Mouse (Mus musculus) stomach, embryonic 14.5 days (tissue): ENCODE measurements around the gene Casc3. TPM values are rescaled to one million over a fixed set of nuclear protein-coding genes. Genes with fewer than 3 reads are reported as not detected.

Source experiments
- ATAC-seq: fragments of 200-750 bp; cut with Nextera tagmentation; 2 replicates; pipeline ENCODE4 v1.8.0; 2017; ENCODE audit warnings: low read depth, moderate TSS enrichment; ENCODE audit not compliant: insufficient number of reproducible peaks, insufficient read depth, low FRiP score
- H3K27ac ChIP-seq: fragments of 300-500 bp; sonication (generic); 2 replicates; pipeline ENCODE4 v1.5.1; 2014; ENCODE audit warnings: mild to moderate bottlenecking, low read length, moderate library complexity, mixed read lengths
- H3K27me3 ChIP-seq: fragments of 300-500 bp; sonication (generic); 2 replicates; pipeline ENCODE4 v1.6.1; 2014; ENCODE audit warnings: low read length, control low read depth, mixed read lengths; ENCODE audit not compliant: control insufficient read depth, insufficient read depth
- H3K36me3 ChIP-seq: fragments of 300-500 bp; sonication (generic); 2 replicates; pipeline ENCODE4 v1.6.1; 2014; ENCODE audit warnings: mild to moderate bottlenecking, control low read depth, low read length, moderate library complexity, mixed read lengths; ENCODE audit not compliant: control insufficient read depth, insufficient read depth
- H3K4me1 ChIP-seq: fragments of 300-500 bp; sonication (generic); 2 replicates; pipeline ENCODE4 v1.6.1; 2014; ENCODE audit warnings: low read length, control low read depth, mixed read lengths; ENCODE audit not compliant: control insufficient read depth, insufficient read depth
- H3K4me2 ChIP-seq: fragments of 300-500 bp; sonication (generic); replicated peaks from 2 replicates; pipeline ENCODE4 v1.6.1; 2014; ENCODE audit warnings: low read depth, low read length, control low read depth
- H3K4me3 ChIP-seq: fragments of 300-500 bp; sonication (generic); 2 replicates; pipeline ENCODE4 v1.5.1; 2014; ENCODE audit warnings: low read depth, low read length, control low read depth
- H3K9ac ChIP-seq: fragments of 300-500 bp; sonication (generic); replicated peaks from 2 replicates; pipeline ENCODE4 v1.6.1; 2014; ENCODE audit warnings: low read depth, mild to moderate bottlenecking, control low read depth, low read length, moderate library complexity, mixed read lengths
- H3K9me3 ChIP-seq: fragments of 300-500 bp; sonication (generic); 2 replicates; pipeline ENCODE4 v1.6.1; 2016; ENCODE audit warnings: low read depth, low read length, control low read depth; ENCODE audit not compliant: control insufficient read depth
- WGBS: fragments of 180-500 bp; shearing (Covaris S2); extraction: QIAGEN DNeasy Blood & Tissue Kit; methylation state at CpG from one replicate; pipeline ENCODE4 v1.1.7; 2014; 5-methylcytosine and 5-hydroxymethylcytosine counted together
- polyA plus RNA-seq: library from polyadenylated mRNA; unstranded; fragments of >200 nt; fragmentation: Nextera tagmentation; extraction: Ambion mirVana; gene quantifications from 2 replicates; pipeline ENCODE4 v1.2.1, GENCODE M21; 2014

Gene Casc3
- polyA plus RNA-seq, 1 experiment from 2014 or later: 33.7 TPM

GRCm38 (mm10) chr11:98869906-98870305 lies 65.2 kb downstream of the Casc3 start:
- peaks cover 21% of the 10 kb centered on the region; the same call in 1 of the 2 replicates for H3K36me3 ChIP-seq
- no peak overlapping the region for H3K9ac ChIP-seq
- no peak overlapping the region for H3K27ac ChIP-seq
- H3K4me3 ChIP-seq: no peak overlapping the region
- 91% methylated on average over 8 of the region's 8 CpGs for WGBS
- no peaks in the 10 kb centered on the region for H3K27me3 ChIP-seq
- no peaks in the 10 kb centered on the region for H3K4me1 ChIP-seq
- no peaks in the 10 kb centered on the region for H3K9me3 ChIP-seq
- H3K4me2 ChIP-seq: no peak overlapping the region
- no peak for ATAC-seq

- H3K27ac ChIP-seq: no peak overlapping the region
- H3K4me1 ChIP-seq: no peaks in the 10 kb centered on the region
- H3K4me2 ChIP-seq: no peak overlapping the region
- 73% methylated on average over 5 of the region's 5 CpGs for WGBS
- no peak for ATAC-seq
- no peak overlapping the region for H3K9ac ChIP-seq
- peaks cover 21% of the 10 kb centered on the region; the same call in 1 of the 2 replicates for H3K36me3 ChIP-seq
- H3K4me3 ChIP-seq: no peak overlapping the region
- H3K9me3 ChIP-seq: no peaks in the 10 kb centered on the region
- H3K27me3 ChIP-seq: no peaks in the 10 kb centered on the region
Observed at GRCm38 (mm10) chr11:98870791-98871190, 66.1 kb downstream of the Casc3 start.

- Histone ChIP-seq H3K27me3 (no peaks in the 10 kb centered on the region), H3K4me3 (no peak overlapping the region), H3K9ac (no peak overlapping the region), H3K27ac (no peak overlapping the region), H3K4me2 (no peak overlapping the region), H3K36me3 (peaks cover 21% of the 10 kb centered on the region; the same call in 1 of the 2 replicates), H3K4me1 (no peaks in the 10 kb centered on the region), H3K9me3 (no peaks in the 10 kb centered on the region)
- ATAC-seq: no peak
- WGBS: 68% methylated on average over 4 of the region's 4 CpGs
Observed at GRCm38 (mm10) chr11:98871416-98871815, 66.7 kb downstream of the Casc3 start.

GRCm38 (mm10) chr11:98872040-98872439 lies 67.3 kb downstream of the Casc3 start:
- no peak overlapping the region for H3K27ac ChIP-seq
- peaks cover 21% of the 10 kb centered on the region; the same call in 1 of the 2 replicates for H3K36me3 ChIP-seq
- no peak overlapping the region for H3K4me3 ChIP-seq
- no peak overlapping the region for H3K9ac ChIP-seq
- no peaks in the 10 kb centered on the region for H3K27me3 ChIP-seq
- H3K4me2 ChIP-seq: no peak overlapping the region
- ATAC-seq: no peak
- H3K4me1 ChIP-seq: no peaks in the 10 kb centered on the region
- WGBS: 79% methylated on average over 4 of the region's 4 CpGs
- no peaks in the 10 kb centered on the region for H3K9me3 ChIP-seq

- Histone ChIP-seq H3K27me3 (no peaks in the 10 kb centered on the region), H3K27ac (no peak overlapping the region), H3K9ac (no peak overlapping the region), H3K9me3 (no peaks in the 10 kb centered on the region), H3K4me2 (no peak overlapping the region), H3K36me3 (peaks cover 8% of the 10 kb centered on the region; the same call in 1 of the 2 replicates), H3K4me3 (no peak overlapping the region), H3K4me1 (no peaks in the 10 kb centered on the region)
- 89% methylated on average over 9 of the region's 9 CpGs for WGBS
- no peak for ATAC-seq
Observed at GRCm38 (mm10) chr11:98873900-98874299, 69.2 kb downstream of the Casc3 start.

- Histone ChIP-seq H3K9me3 (no peaks in the 10 kb centered on the region), H3K27me3 (no peaks in the 10 kb centered on the region), H3K9ac (no peak overlapping the region), H3K27ac (no peak overlapping the region), H3K4me2 (no peak overlapping the region), H3K36me3 (peaks cover 3% of the 10 kb centered on the region; the same call in 1 of the 2 replicates), H3K4me3 (no peak overlapping the region), H3K4me1 (no peaks in the 10 kb centered on the region)
- no peak for ATAC-seq
- WGBS: 82% methylated on average over 9 of the region's 9 CpGs
Observed at GRCm38 (mm10) chr11:98877001-98877400, 72.3 kb downstream of the Casc3 start.

Other genes starting within 250 kb of the Casc3 start
- 9.2 and 9.6 TPM in 2 replicates for gene Ormdl3, start 217.5 kb upstream of the Casc3 start, polyA plus RNA-seq
- not detected in 2 replicates for gene Lrrc3c, start 206.6 kb upstream of the Casc3 start, polyA plus RNA-seq
- gene Gm12355, start 179.2 kb upstream of the Casc3 start, polyA plus RNA-seq: 0.59 and 0.94 TPM in 2 replicates
- gene Gsdma3, start 178.5 kb upstream of the Casc3 start, polyA plus RNA-seq: not detected in 2 replicates
- gene Gsdma2, start 158.1 kb upstream of the Casc3 start, polyA plus RNA-seq: not detected in 2 replicates
- gene Gsdma, start 140.6 kb upstream of the Casc3 start, polyA plus RNA-seq: 0.12 TPM in 1 of 2 replicates, not detected in the other
- gene Psmd3, start 122.4 kb upstream of the Casc3 start, polyA plus RNA-seq: 126 TPM in 2 replicates
- gene Csf3, start 103.6 kb upstream of the Casc3 start, polyA plus RNA-seq: not detected in 2 replicates
- 39.9 and 41.0 TPM in 2 replicates for gene Med24, start 75.5 kb upstream of the Casc3 start, polyA plus RNA-seq
- 61.4 and 62.9 TPM in 2 replicates for gene Thra, start 64.3 kb upstream of the Casc3 start, polyA plus RNA-seq
- gene Nr1d1, start 29.6 kb upstream of the Casc3 start, polyA plus RNA-seq: 1.7 and 2.3 TPM in 2 replicates
- gene Msl1, start 9.4 kb upstream of the Casc3 start, polyA plus RNA-seq: 21.6 and 22.3 TPM in 2 replicates
- gene Rapgefl1, start 31.9 kb downstream of the Casc3 start, polyA plus RNA-seq: 5.6 and 7.7 TPM in 2 replicates
- gene Wipf2, start 58.7 kb downstream of the Casc3 start, polyA plus RNA-seq: 6.8 and 7.1 TPM in 2 replicates
- gene Cdc6, start 102.9 kb downstream of the Casc3 start, polyA plus RNA-seq: 31.4 and 32.6 TPM in 2 replicates
- gene Rara, start 122.9 kb downstream of the Casc3 start, polyA plus RNA-seq: 54.0 and 56.8 TPM in 2 replicates
- not detected in 2 replicates for gene Gjd3, start 178.1 kb downstream of the Casc3 start, polyA plus RNA-seq
- gene Top2a, start 219.3 kb downstream of the Casc3 start, polyA plus RNA-seq: 260 and 284 TPM in 2 replicates
- 494 and 532 TPM in 2 replicates for gene Igfbp4, start 236.3 kb downstream of the Casc3 start, polyA plus RNA-seq